Mouse (Mus musculus) cerebellum, adult 2 months (tissue): ENCODE data around the gene Plekhd1. TPM values are rescaled to one million over a fixed set of nuclear protein-coding genes. Genes with fewer than 3 reads are reported as not detected.

ENCODE experiments used
- DNase-seq, 2 experiments: peaks; one replicate each; pipeline ENCODE4 v3.0.0; 2021
- H3K27ac ChIP-seq: fragments of 200-500 bp; 2 replicates; pipeline ENCODE4 v1.5.1; 2012; ENCODE audit warnings: low read length, control low read depth, inconsistent platforms; ENCODE audit not compliant: insufficient read depth
- H3K27me3 ChIP-seq: fragments of 200-500 bp; 2 replicates; pipeline ENCODE4 v1.6.1; 2012; ENCODE audit warnings: inconsistent platforms, mild to moderate bottlenecking, low read length, moderate library complexity; ENCODE audit not compliant: control insufficient read depth, insufficient read depth
- H3K4me1 ChIP-seq: fragments of 200-500 bp; 2 replicates; pipeline ENCODE4 v1.6.1; 2011; ENCODE audit warnings: low read length; ENCODE audit not compliant: control insufficient read depth, insufficient read depth
- H3K4me3 ChIP-seq: fragments of 200-500 bp; replicated peaks from 2 replicates; pipeline ENCODE3; 2011; ENCODE audit warnings: mild to moderate bottlenecking, low read depth, low read length, control low read depth; ENCODE audit not compliant: insufficient read depth
- CTCF ChIP-seq: fragments of 200-500 bp; IDR thresholded peaks from 2 replicates; pipeline ENCODE4 v1.5.1; 2011; ENCODE audit warnings: low read depth, mild to moderate bottlenecking, control low read depth, low read length, moderate library complexity, borderline replicate concordance; ENCODE audit not compliant: insufficient read depth
- POLR2A ChIP-seq: fragments of 200-500 bp; IDR thresholded peaks from 2 replicates; pipeline ENCODE4 v1.6.1; 2011; ENCODE audit warnings: low read length, control low read depth, borderline replicate concordance; ENCODE audit not compliant: insufficient read depth
- WGBS: fragments of 180-500 bp; shearing (Covaris S2); methylation state at CpG from one replicate; pipeline ENCODE4 v1.1.7; 2018; 5-methylcytosine and 5-hydroxymethylcytosine counted together
- polyA plus RNA-seq: library from polyadenylated mRNA; depleted of rRNA; stranded (reverse); fragments of >200 nt; gene quantifications from 2 replicates; pipeline ENCODE4 v1.2.3, GENCODE M21; 2012

Gene Plekhd1
- polyA plus RNA-seq, 1 experiment, result 61.7 TPM

GRCm38 (mm10) chr12:80728814-80729213, 36.4 kb downstream of the Plekhd1 start:
- Histone ChIP-seq H3K27me3 (no peaks in the 10 kb centered on the region), H3K4me1 (no peaks in the 10 kb centered on the region), H3K27ac (no peak overlapping the region), H3K4me3 (no peak overlapping the region)
- DNase-seq, result no peak
- TF ChIP-seq POLR2A (no peak), CTCF (peak; percentile 37; the same call in 1 of the 2 replicates)
- 65% methylated on average over 2 of the region's 2 CpGs for WGBS

GRCm38 (mm10) chr12:80729758-80730530, 37.6 kb downstream of the Plekhd1 start:
- no peak for TF ChIP-seq POLR2A
- TF ChIP-seq CTCF, result no peak
- Histone ChIP-seq H3K4me1 (no peaks in the 10 kb centered on the region), H3K27me3 (no peaks in the 10 kb centered on the region), H3K4me3 (no peak overlapping the region), H3K27ac (no peak overlapping the region)
- no peak for DNase-seq
- WGBS, result 65% methylated on average over 12 of the region's 12 CpGs

- no peak for TF ChIP-seq POLR2A
- peak; percentile 76; the same call in 1 of the 2 replicates for TF ChIP-seq CTCF
- Histone ChIP-seq H3K4me3 (no peak overlapping the region), H3K27me3 (no peaks in the 10 kb centered on the region), H3K4me1 (no peaks in the 10 kb centered on the region), H3K27ac (no peak overlapping the region)
- DNase-seq, result peak; percentile 63 to 72
- WGBS, result 3% methylated on average over 9 of the region's 9 CpGs
Observed at GRCm38 (mm10) chr12:80730567-80730966, 38.2 kb downstream of the Plekhd1 start.

GRCm38 (mm10) chr12:80734526-80735470, 42.4 kb downstream of the Plekhd1 start:
- Histone ChIP-seq H3K27ac (no peak overlapping the region), H3K4me3 (no peak overlapping the region), H3K4me1 (peaks cover 4% of the 10 kb centered on the region; the same call in 1 of the 2 replicates), H3K27me3 (no peaks in the 10 kb centered on the region)
- DNase-seq, result no peak
- no peak for TF ChIP-seq POLR2A
- no peak for TF ChIP-seq CTCF
- WGBS, result 59% methylated on average over 13 of the region's 13 CpGs

GRCm38 (mm10) chr12:80736464-80737282, 44.3 kb downstream of the Plekhd1 start:
- Histone ChIP-seq H3K4me1 (peaks cover 4% of the 10 kb centered on the region; the same call in 1 of the 2 replicates), H3K27me3 (no peaks in the 10 kb centered on the region), H3K27ac (no peak overlapping the region), H3K4me3 (no peak overlapping the region)
- DNase-seq, result peak; percentile 21 to 22
- TF ChIP-seq CTCF (no peak), POLR2A (no peak)
- 18% methylated on average over 13 of the region's 13 CpGs for WGBS

GRCm38 (mm10) chr12:80737283-80737600, 44.9 kb downstream of the Plekhd1 start:
- no peak for DNase-seq
- Histone ChIP-seq H3K4me3 (no peak overlapping the region), H3K4me1 (peaks cover 4% of the 10 kb centered on the region; the same call in 1 of the 2 replicates), H3K27me3 (no peaks in the 10 kb centered on the region), H3K27ac (no peak overlapping the region)
- WGBS, result 46% methylated on average over 5 of the region's 5 CpGs
- TF ChIP-seq CTCF (no peak), POLR2A (no peak)

GRCm38 (mm10) chr12:80739482-80739881, 47.1 kb downstream of the Plekhd1 start:
- no peak for TF ChIP-seq POLR2A
- TF ChIP-seq CTCF, result peak; percentile 62
- Histone ChIP-seq H3K4me1 (peaks cover 4% of the 10 kb centered on the region; the same call in 1 of the 2 replicates), H3K27me3 (no peaks in the 10 kb centered on the region), H3K27ac (no peak overlapping the region), H3K4me3 (no peak overlapping the region)
- DNase-seq, result peak; percentile 44 to 58
- WGBS, result 51% methylated on average over 9 of the region's 9 CpGs

- WGBS, result 94% methylated on average over 1 of the region's 1 CpGs
- no peaks in the 10 kb centered on the region for H3K27me3 ChIP-seq
- no peak for DNase-seq
- H3K4me3 ChIP-seq, result no peak overlapping the region
- H3K27ac ChIP-seq, result no peak overlapping the region
- TF ChIP-seq CTCF (no peak), POLR2A (no peak)
- H3K4me1 ChIP-seq, result no peaks in the 10 kb centered on the region
Observed at GRCm38 (mm10) chr12:80744614-80745013, 52.2 kb downstream of the Plekhd1 start.
